8 mouse cellular contexts compared by ENCODE assay signal in the genomic region with DNA sequence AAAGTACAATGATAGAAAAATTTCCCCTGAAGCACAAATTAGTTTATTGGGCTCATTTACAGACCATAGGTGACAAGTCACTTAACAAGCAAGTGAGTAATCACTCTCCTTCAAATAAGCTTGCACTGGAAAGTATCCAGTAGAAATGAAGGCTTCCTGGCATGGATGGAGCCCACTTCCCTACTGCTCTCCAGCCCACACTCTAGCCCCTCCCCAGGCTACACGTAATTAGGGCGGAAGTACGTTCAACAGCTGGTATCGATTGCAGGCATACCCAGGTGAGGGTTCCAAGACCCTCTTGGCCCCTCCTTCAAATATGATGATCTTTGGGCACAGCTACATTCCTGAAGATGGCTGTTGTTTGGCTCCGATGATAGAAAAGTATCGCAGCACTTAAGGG. TPM values are rescaled to one million over a fixed set of nuclear protein-coding genes. Genes with fewer than 3 reads are reported as not detected.
DNase-seq lines count a peak whose midpoint lies in the region; ATAC-seq lines count a peak whose summit lies in the region.

No protein-coding gene starts in this region.

- 45% methylated on average over 6 of the region's 6 CpGs for WGBS in neural tube, embryonic 11.5 days
- WGBS in liver, embryonic 13.5 days (ENCODE audit: insufficient replicate concordance), result 62% methylated on average over 6 of the region's 6 CpGs

- H3K4me2 ChIP-seq in neural tube, embryonic 11.5 days (ENCODE audit: low read depth), result peak overlapping the region; percentile 83; the same call in 1 of the 2 replicates
- peak overlapping the region; percentile 82 for H3K4me2 ChIP-seq in liver, embryonic 13.5 days

- H3K4me3 ChIP-seq in erythroblast, embryonic 14.5 days (replicated peaks), result peak overlapping the region; percentile 70
- no peak overlapping the region for H3K4me3 ChIP-seq in neural tube, embryonic 11.5 days (ENCODE audit: low read depth, low read length)
- H3K4me3 ChIP-seq in liver, embryonic 13.5 days (replicated peaks), result peak overlapping the region; percentile 98

- peaks cover under 1% of the 10 kb centered on the region; the same call in 1 of the 2 replicates for H3K27me3 ChIP-seq in erythroblast, embryonic 14.5 days (ENCODE audit: control insufficient read depth)
- H3K27me3 ChIP-seq in neural tube, embryonic 11.5 days (ENCODE audit: control insufficient read depth, insufficient read depth, low read length), result no peaks in the 10 kb centered on the region
- H3K27me3 ChIP-seq in liver, embryonic 13.5 days, result 0 out of 2 replicates have a peak, but pooled peaks cover 4% of the 10 kb centered on the region

- intact Hi-C loops in gastrocnemius, postnatal 36 days (cut with DNase I), result no loop called here

- H3K9me3 ChIP-seq in erythroblast, embryonic 14.5 days (ENCODE audit: control insufficient read depth, low read length), result no peaks in the 10 kb centered on the region
- no peaks in the 10 kb centered on the region for H3K9me3 ChIP-seq in neural tube, embryonic 11.5 days (ENCODE audit: control insufficient read depth, low read length)
- no peaks in the 10 kb centered on the region for H3K9me3 ChIP-seq in liver, embryonic 13.5 days (replicated peaks)

- H3K27ac ChIP-seq in neural tube, embryonic 11.5 days (ENCODE audit: low read depth, low read length), result no peak overlapping the region
- H3K27ac ChIP-seq in liver, embryonic 13.5 days, result no peak overlapping the region

- H3K9ac ChIP-seq in neural tube, embryonic 11.5 days (ENCODE audit: low read length), result no peak overlapping the region
- peak overlapping the region; percentile 79 for H3K9ac ChIP-seq in liver, embryonic 13.5 days

- H3K36me3 ChIP-seq in erythroblast, embryonic 14.5 days (ENCODE audit: control insufficient read depth), result peaks cover 9% of the 10 kb centered on the region
- no peaks in the 10 kb centered on the region for H3K36me3 ChIP-seq in neural tube, embryonic 11.5 days (ENCODE audit: control insufficient read depth, insufficient read depth, low read length)
- 0 out of 2 replicates have a peak, but pooled peaks cover 6% of the 10 kb centered on the region for H3K36me3 ChIP-seq in liver, embryonic 13.5 days

- H3K4me1 ChIP-seq in erythroblast, embryonic 14.5 days (ENCODE audit: control insufficient read depth), result peaks cover 32% of the 10 kb centered on the region
- H3K4me1 ChIP-seq in neural tube, embryonic 11.5 days (ENCODE audit: control insufficient read depth, insufficient read depth, low read length), result peaks cover 19% of the 10 kb centered on the region
- peaks cover 38% of the 10 kb centered on the region for H3K4me1 ChIP-seq in liver, embryonic 13.5 days (replicated peaks)

- no peak for DNase-seq in neural tube, embryonic 11.5 days (ENCODE audit: low spot score)
- DNase-seq in neural tube, embryonic 10.5 days (ENCODE audit: extremely low spot score, low spot score), result no peak
- DNase-seq in liver, embryonic 13.5 days, result no peak
- no peak for DNase-seq in gastrocnemius, adult 18-20 months (ENCODE audit: low spot score)
- DNase-seq in gastrocnemius, postnatal 36 days, result no peak
- no peak for DNase-seq in spleen, postnatal 10 days (ENCODE audit: low spot score in 2 of 2)

- ATAC-seq in erythroblast, adult 5-6 weeks (replicated peaks; ENCODE audit: low FRiP score, poor library complexity, severe bottlenecking), result no peak
- no peak for ATAC-seq in neural tube, embryonic 11.5 days (ENCODE audit: insufficient read depth, low FRiP score, low TSS enrichment)
- no peak for ATAC-seq in liver, embryonic 13.5 days (ENCODE audit: low read depth)

RNA-seq across cellular contexts. Expression of gene Ist1, which starts 1.1 kb away (rescaled TPM):
- 0.78 and 0.93 TPM in 2 replicates for polyA plus RNA-seq in erythroblast, embryonic 14.5 days (2012)
- 34.6 and 41.8 TPM in 2 replicates for total RNA-seq in erythroblast, adult 5-6 weeks (2015; ENCODE audit: low replicate concordance)
- 38.2 and 45.8 TPM in 2 replicates for total RNA-seq in erythroblast, adult 5-6 weeks (2017; ENCODE audit: low replicate concordance)
- polyA plus RNA-seq in neural tube, embryonic 11.5 days (2014; fragmentation: Nextera tagmentation; extraction: Ambion mirVana), result 200 and 206 TPM in 2 replicates
- 35.8 and 44.2 TPM in 2 replicates for polyA plus RNA-seq in liver, embryonic 13.5 days (2015; fragmentation: Nextera tagmentation; extraction: Ambion mirVana)
- total RNA-seq in gastrocnemius, adult 18-20 months (2021), result 10 to 100 TPM; 27.7 to 32.7 TPM
- 10 to 100 TPM; 25.4 to 31.4 TPM for total RNA-seq in gastrocnemius, postnatal 36 days (2021)

RNA-seq across cellular contexts. Expression of gene Zfp821, which starts 11.2 kb away (rescaled TPM):
- polyA plus RNA-seq in erythroblast, embryonic 14.5 days (2012), result 2.2 and 2.5 TPM in 2 replicates
- 1.7 and 5.9 TPM in 2 replicates for total RNA-seq in erythroblast, adult 5-6 weeks (2015; ENCODE audit: low replicate concordance)
- total RNA-seq in erythroblast, adult 5-6 weeks (2017; ENCODE audit: low replicate concordance), result 9.6 and 12.0 TPM in 2 replicates
- 52.3 and 55.9 TPM in 2 replicates for polyA plus RNA-seq in neural tube, embryonic 11.5 days (2014; fragmentation: Nextera tagmentation; extraction: Ambion mirVana)
- 5.4 and 6.0 TPM in 2 replicates for polyA plus RNA-seq in liver, embryonic 13.5 days (2015; fragmentation: Nextera tagmentation; extraction: Ambion mirVana)
- 1 to 10 TPM; 3.6 to 5.6 TPM for total RNA-seq in gastrocnemius, adult 18-20 months (2021)
- total RNA-seq in gastrocnemius, postnatal 36 days (2021), result 1 to 10 TPM; 4.3 to 5.9 TPM

RNA-seq across cellular contexts. Expression of gene Atxn1l, which starts 43.4 kb away (rescaled TPM):
- 1.3 TPM in 2 replicates for polyA plus RNA-seq in erythroblast, embryonic 14.5 days (2012)
- 1.3 and 5.6 TPM in 2 replicates for total RNA-seq in erythroblast, adult 5-6 weeks (2015; ENCODE audit: low replicate concordance)
- total RNA-seq in erythroblast, adult 5-6 weeks (2017; ENCODE audit: low replicate concordance), result 3.5 and 4.3 TPM in 2 replicates
- polyA plus RNA-seq in neural tube, embryonic 11.5 days (2014; fragmentation: Nextera tagmentation; extraction: Ambion mirVana), result 7.5 and 7.8 TPM in 2 replicates
- polyA plus RNA-seq in liver, embryonic 13.5 days (2015; fragmentation: Nextera tagmentation; extraction: Ambion mirVana), result 2.9 and 3.0 TPM in 2 replicates
- total RNA-seq in gastrocnemius, adult 18-20 months (2021), result 10 to 100 TPM; 21.8 to 23.4 TPM
- total RNA-seq in gastrocnemius, postnatal 36 days (2021), result 10 to 100 TPM; 17.3 to 19.7 TPM
